Mouse (Mus musculus) megakaryocyte, adult 5-6 weeks (primary cell): ENCODE measurements around the gene Cyp3a41a. TPM values are rescaled to one million over a fixed set of nuclear protein-coding genes. Genes with fewer than 3 reads are reported as not detected.
"Not testable (repeated sequence)": the region's sequence is repeated elsewhere in the genome, so short reads cannot be mapped to it uniquely, and the experiment has no call there.

ENCODE experiments used
- ATAC-seq: 2 replicates; pipeline ENCODE4 v1.8.0; 2016; ENCODE audit warnings: mild to moderate bottlenecking, inconsistent platforms; ENCODE audit not compliant: poor library complexity, severe bottlenecking
- total RNA-seq, 2 experiments: library from RNA; stranded (forward) in 1 of 2; stranded (reverse) in 1 of 2; fragments of 153-499, 151-499 nt in 1 of 2; fragments of 221-1000, 200-1000 nt in 1 of 2; gene quantifications; 2 replicates each; pipeline versions ENCODE4 v1.2.3 to v1.2.4; 2015 to 2017

The Cyp3a41a gene
- total RNA-seq (2015) (not detected in 2 replicates), total RNA-seq (2017) (not detected in 2 replicates)

DNA sequence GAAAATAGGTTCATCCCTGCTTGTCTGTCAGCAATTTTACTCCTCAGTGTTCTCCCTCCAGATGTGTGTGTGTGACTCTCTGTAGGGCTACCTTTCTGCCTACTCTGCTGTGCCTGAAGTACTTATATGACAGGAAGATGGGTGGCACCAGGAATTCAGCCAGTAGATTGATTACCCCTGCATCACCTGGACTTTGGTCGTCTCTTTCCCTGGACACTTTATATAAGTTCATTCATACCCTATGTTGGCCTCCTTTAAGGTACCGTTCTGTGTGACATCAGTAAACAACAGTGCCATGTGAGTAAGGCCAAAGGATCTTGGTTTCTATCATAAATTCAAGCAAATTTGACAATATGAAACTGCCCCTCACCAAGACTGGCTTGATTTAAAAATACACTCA, at the start of gene Cyp3a41a:
Gene Cyp3a41a (minus strand): TSS at position 101 of the 400 bp plus-strand sequence.
- ATAC-seq = not testable (repeated sequence)

DNA sequence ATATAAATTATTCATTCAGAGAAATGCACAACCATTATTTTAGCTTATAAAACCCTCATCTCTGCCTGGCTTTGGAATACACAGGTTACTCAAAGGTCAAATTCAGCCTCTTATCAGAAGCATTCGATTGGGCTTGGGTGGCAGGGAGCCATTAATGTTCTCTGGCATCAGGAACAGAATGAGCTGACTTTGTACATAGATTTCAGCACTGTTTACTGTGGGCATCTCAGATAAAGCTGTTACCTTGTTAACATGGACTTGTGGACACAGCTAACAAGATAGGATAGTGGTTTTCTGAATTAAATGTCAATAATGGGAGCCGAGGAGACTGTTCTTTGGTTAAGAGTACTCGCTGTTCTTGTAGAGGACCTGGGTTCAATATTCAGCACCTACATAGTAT, 17.6 kb upstream of the Cyp3a41a start:
- ATAC-seq = not testable (repeated sequence)

GRCm38 (mm10) chr5:145714296-145714695, 5.6 kb downstream of the Cyp3a41a start:
- not testable (repeated sequence) for ATAC-seq

GRCm38 (mm10) chr5:145707372-145707771, 12.6 kb downstream of the Cyp3a41a start:
- ATAC-seq = not testable (repeated sequence)

DNA sequence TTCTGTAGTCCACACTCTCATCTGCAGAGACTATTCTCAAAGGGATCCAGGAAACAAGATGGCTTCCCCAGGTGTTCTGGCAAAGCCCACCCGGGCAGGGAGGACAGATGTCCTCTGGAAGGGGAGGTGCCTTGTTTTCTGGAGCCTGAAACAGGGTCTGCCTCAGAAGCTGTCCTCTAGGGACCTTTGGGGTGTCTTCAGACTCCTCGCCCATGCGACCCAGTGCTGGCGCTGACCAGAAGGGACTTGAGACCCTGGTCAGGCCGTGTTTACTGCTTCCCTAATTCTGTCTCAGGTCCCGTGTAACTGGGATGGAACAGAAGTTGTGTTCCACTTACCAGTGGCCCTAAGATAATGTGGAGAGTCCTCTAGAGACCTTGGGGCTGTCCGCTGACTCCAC, 57.9 kb downstream of the Cyp3a41a start:
- ATAC-seq = no peak

DNA sequence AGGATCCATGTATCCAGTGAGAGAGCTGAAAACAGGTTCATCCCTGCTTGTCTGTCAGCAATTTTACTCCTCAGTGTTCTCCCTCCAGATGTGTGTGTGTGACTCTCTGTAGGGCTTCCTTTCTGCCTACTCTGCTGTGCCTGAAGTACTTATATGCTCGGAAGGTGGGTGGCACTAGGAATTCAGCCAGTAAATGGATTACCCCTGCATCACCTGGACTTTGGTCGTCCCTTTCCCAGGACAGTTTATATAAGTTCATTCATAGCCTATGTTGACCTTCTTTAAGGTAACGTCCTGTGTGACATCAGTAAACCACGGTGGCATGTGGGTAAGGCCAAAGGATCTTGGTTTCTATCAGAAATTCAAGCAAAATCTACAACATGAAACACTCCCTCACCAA, 72.2 kb downstream of the Cyp3a41a start:
- no peak for ATAC-seq

Other genes starting within 250 kb of the Cyp3a41a start
- gene Cyp3a41b, start 135.4 kb downstream of the Cyp3a41a start, total RNA-seq (2015) = not detected in 2 replicates
- not detected in 2 replicates for gene Cyp3a41b, start 135.4 kb downstream of the Cyp3a41a start, total RNA-seq (2017)
- not detected in 2 replicates for gene Cyp3a44, start 85.7 kb upstream of the Cyp3a41a start, total RNA-seq (2015)
- gene Cyp3a44, start 85.7 kb upstream of the Cyp3a41a start, total RNA-seq (2017) = not detected in 2 replicates
- not detected in 2 replicates for gene Cyp3a11, start 159.8 kb upstream of the Cyp3a41a start, total RNA-seq (2015)
- gene Cyp3a11, start 159.8 kb upstream of the Cyp3a41a start, total RNA-seq (2017) = not detected in 2 replicates